Mouse (Mus musculus) kidney, adult 9 months (tissue): ENCODE measurements around the gene Reep3.

ENCODE experiments used
- DNase-seq: peaks from one replicate; pipeline ENCODE4 v3.0.0; 2022

The Reep3 gene

DNA sequence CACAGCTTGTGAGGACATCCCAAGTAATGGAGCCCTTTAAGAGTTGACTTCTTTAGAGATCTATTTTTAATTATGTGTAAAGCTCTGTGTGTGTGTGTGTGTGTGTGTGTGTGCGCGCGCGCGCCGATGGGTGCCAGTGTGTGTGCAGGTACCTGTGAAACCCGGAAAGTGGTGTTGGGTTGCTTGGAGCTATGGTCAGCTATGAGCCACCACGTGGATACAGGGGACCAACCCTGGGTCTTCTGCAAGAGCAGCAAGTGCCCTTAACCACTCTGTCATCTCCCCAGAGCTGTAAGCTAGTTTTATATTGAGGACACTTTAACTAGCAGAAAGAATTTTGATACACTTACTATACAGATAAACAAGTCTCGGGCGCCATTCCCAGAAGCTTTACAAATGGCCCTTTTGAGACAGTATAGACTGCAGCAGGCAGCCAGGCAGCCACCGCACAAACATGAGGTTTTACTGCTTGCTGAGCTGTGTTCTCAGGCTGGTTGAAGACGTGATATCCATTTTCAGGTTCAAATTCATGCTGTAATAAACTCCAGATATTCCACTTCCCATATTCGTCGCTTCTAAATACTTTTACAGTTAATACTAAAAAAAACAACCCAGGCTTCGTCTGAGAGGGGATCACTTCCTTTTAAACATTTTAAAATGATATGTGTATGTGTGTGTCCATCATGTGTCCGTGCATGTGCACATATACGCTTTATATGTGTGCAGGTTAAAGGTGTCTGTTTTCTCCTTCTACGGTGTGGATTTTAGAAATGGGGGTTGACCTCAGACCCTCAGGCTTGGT is 15.3 kb downstream of the Reep3 start:
- no peak for DNase-seq

DNA sequence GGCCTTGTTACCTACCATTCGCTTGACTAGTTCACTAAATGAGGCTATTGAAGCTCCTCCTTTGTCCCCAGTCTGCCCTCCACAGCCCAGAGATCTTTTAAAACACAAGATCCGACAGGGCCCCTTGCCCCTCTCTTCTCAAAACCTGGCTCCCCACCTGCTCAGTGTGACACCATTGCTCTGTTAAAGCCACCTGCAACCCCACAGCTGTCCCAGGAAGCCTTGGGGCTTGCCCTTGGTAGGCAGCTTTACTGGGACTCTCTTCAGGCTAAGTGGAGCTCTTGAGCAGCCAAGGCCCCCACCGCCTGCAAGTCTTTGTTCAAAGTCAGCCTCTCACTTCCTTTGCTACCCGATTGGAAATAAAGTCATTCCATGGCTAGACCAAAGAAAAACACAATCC is 17.7 kb downstream of the Reep3 start:
- DNase-seq = no peak

DNA sequence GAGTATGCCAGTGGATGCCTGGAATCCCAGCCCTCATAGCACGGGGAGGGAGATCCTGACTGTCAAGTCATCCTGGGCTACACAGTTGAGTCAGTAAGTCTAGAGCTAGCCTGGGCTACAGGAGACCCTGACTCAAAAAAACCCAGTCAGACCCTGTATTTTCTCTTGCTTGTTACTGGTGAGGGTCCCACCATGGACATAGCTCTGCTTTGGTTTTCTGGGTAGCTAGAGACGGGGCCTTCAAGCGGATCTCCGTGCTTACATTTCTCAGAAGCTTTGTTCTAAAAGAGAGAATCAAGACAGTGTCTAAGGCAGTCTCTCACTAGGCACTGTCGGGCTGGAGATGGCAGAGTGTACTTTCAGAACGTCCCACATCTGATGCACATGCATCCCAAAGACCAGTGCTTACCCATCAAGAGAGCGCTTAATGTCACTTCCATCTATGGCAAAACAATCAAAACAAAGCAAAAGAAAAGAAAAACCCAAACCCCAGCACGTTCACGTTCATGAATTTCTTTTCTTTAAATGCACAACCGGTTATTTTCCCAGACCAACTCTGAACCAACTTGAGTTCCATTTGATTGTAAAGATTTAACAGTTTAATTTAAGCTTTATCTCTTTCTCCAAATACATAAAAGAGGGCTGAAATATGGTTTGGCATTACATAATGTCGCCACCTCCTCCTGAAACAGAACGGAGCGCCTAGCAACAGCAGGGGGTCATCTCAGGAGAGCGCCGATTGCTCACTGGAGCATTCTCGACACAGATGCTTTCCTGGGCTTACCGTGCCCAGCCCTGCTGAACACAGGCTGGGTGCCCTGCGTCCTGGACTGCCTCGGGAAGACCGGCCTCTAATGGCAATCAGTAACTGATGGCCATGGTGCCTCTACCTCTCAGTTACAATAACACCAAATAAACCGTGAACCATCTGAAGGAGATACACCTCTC is 20.5 kb downstream of the Reep3 start:
- peak; percentile 54 for DNase-seq

DNA sequence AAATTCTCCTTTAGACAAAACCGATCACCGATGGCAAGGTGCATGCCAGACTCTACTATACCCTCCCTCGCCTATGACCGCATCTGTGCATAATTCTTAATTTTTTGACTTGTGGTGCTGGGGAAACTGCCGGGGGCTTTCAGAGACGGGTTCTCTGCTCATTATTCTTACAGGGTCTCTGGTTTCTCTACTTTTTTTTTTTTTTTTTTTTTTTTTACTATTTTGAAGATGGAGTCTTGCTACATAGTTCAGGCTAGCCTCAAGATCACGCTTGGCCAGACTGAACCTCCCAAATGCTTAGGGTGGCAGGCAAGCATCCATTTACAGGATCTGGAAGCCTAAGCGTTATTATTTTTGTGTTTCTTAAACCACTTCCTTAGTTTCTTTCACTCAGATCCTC is 23.2 kb downstream of the Reep3 start:
- no peak for DNase-seq

DNA sequence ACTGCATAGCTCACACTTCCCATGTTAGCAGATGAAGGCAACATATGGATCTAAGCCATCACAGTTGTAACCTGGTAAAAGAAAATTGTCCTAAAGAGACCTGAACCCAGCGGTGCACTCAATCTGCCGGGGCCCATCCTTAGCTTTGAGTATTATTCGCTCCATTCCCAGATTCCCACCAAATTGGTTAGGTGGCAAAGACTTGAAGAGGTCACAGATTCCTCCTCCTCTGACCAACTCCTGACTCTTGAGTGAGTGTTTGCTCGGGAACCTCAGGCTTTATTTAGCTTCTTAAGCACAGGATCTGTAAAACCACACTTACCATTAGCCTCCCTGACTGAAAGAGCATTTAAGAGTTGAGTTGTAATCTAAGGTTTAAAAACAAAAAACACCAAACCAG is 24.1 kb downstream of the Reep3 start:
- no peak for DNase-seq

DNA sequence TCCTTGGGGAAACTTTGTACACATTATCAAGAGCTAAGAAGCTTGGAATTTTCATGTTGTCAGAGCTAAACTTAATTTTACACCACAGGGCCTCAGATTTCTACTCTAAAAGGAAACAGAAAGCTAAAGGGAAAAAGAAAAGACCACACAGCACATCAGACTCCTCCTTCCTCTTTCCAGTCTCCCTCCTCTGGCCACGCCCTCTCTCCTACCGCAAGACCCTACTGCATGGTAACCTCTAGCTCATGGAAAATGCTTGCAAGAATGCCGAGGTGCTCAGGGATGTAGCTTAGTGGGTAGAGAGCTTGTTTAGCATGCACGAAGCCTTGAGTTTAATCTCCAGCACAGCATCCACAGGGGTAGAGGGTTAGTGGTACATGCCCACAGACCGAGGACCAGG is 24.9 kb downstream of the Reep3 start:
- DNase-seq = no peak

DNA sequence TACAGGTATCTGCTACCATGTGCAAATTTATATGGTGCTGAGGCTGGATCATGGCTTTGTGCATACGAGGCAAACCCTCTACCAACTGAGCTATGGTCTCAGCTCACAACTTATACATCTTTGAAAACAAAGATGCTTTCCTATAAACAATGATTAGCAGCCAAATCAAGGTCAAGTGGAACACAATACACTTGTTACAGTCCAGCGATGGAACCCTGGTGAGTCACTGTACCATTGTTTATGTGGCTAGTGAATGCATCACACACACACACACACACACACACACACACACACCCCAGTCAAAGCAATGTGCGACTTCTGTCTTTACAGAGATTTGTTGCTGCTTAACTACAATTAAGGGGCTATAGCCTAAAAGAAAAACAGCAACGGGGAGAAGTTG is 25.4 kb downstream of the Reep3 start:
- no peak for DNase-seq

DNA sequence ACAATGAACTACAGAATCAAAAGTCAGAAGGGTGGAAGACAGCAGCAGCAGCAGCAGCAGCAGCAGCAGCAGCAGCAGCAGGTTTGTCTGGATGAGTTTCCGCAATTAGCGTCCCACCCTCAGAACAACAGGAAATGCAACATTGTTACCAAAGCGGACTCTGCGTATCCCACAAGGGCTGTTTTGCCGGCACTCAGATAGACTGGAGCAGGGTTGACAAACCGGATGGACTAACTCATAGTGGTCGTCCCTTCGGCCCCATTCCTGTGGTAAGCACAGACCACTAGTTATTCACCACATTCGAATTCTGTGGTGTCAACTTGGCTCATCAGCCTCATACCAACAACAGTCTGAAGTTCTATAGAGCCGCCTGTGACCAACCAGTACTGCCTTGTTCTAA is 27.7 kb downstream of the Reep3 start:
- DNase-seq = no peak

DNA sequence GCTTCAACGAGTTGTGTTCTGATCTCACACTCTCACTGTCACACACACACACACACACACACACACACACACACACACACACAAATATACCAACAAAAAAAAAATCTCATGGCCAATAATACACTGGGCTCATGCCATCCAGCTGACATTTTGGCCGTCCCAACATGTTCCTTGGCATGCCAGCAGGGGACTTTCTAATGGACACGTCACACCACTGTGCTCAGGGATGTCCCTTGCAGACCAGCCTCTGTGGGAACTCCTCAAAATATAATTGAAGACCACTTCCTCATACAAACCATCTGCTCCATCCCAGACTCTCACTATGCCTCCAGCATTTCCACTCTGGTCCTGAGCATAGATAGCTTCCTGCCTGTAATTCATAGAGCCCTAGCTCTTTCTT is 30.3 kb downstream of the Reep3 start:
- no peak for DNase-seq

DNA sequence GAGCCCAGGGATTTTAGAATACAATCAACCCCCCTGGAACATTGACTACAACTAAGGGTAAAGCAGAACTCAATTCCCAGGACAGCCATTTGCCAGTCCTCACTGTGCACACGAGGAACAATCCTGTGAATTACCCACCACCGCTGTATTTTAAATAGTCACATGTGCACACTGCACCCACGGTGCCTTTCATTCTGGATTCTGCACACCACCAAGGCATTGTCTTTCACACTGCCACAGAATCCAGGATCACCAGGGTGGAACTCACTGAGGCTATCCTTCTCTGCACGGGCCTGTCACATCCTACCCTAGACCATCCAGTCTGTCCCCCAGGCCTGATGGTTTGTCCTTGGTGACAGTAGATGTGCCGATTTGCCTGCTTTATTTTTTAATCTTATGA is 30.8 kb downstream of the Reep3 start:
- no peak for DNase-seq

DNA sequence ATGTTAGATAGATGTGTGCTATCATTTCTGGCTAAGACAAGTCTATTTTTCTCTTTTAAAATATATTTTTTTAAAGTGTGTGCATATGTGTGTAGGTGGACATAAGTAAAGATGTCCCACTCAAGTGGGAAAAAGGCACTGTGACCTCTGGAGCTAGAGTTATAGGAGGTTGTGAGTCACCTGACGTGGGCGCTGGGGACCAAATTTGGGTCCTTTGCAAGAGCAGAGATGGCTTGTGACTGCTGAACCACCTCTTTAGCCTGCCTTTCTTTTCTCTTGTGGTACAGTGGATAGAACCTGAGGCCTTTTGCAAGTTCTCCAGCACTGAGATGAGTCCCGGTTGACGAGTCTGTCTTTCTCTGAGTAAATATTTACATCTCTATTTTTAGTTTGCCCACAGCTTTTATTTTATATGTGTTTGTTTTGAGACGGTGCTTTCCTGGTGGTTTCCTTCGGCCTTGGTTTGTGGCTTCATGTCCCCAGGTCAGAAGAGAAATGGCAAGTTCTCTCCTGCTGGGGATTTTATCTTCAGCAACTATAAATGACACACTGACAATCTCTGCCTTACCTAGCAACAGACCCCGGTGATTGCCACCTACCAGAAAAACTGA is 31.4 kb downstream of the Reep3 start:
- no peak for DNase-seq

DNA sequence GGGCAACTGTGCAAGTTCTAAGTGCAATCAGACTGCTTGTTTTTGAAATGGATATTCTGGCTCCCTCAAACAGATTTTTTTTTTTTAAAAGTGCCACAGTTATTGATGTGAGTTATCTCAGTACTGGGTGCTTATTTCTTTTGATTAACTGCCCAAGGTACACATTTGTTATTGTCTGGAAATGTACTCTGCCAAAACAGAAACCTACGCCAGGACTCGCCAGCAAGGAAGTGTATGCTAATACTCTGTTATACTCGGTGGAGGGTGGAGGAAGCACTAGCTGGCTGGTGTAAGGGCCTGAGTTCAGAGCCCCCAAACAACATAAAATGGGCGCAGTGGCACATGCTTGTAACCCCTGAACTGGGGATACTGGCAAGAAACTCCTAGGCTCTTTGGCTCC is 34.9 kb downstream of the Reep3 start:
- no peak for DNase-seq

DNA sequence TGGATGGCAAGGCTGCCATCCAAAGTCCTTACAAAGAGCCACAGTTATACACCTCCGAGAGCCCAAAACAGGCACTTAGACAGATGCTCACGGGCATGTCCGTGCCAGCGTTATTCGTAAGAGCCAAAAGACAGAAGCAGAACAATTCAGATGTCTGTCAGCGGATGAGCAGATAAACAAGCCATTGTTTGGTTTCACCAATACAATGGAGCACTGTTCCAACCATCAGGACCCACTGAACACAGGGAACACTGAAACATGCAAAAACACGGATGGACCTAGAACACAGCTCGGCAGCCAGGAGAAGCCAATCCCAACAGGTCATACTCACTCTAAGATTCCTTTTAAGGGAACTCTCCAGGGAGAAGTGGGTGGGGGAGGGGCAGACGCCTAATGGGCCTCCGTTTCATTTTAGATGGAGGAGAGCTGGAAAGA is 35.4 kb downstream of the Reep3 start:
- no peak for DNase-seq

DNA sequence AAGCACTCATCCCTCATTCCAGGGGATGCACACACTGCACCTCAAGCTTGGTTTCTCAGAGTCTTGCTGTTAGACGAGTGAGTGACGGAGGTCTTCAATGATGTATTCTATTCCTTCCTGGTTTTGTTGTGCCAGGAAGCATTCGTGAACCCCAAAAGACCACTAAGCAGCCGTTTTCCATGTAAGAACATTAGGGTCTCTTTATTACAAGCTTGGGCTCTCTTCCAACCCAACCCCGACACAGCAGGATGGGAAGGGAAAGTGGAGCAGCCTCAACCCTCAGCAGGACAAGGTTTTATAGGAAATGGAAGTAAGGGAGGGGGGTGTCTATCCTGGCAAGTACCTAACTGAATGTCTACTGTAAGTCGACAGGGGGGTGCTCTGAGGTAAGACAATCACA is 38.0 kb downstream of the Reep3 start:
- no peak for DNase-seq

DNA sequence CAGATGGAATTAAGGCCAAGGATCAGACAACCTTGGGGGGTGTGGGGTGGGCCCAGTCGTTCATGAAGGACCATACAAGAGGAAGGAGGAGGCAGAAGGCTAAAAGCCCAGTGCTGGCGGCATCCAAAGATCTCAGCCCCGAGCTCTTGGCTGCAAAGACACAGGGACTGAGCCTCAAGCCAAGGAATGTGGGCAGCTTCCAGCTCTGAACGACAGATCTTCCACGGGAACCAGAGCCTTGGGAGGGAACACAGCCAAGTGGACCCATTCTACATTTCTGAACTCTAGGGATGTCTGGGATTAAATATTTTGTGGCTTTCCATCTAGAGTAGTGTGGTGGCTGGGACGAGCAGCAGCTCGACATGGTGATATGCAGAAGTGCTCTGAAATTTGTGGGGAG is 38.4 kb downstream of the Reep3 start:
- peak; percentile 83 for DNase-seq

DNA sequence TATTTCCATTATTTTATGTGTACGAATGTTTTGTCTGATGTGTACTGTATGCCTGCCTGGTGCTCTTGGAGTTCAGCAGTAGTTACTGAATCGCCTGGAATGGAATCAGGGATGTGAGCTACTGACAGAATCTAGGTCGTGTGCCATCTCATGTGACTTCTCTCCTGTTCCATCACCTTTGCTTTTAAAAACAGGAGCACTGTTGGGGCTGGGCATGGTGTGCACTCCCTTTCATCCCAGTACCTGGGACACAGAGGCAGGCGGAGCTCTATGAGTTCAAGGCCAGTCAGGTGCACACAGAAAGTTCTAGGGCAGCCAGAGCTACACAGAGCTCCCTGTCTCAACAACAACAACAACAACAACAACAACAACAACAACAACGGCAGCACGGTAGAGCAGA is 39.0 kb downstream of the Reep3 start:
- no peak for DNase-seq

DNA sequence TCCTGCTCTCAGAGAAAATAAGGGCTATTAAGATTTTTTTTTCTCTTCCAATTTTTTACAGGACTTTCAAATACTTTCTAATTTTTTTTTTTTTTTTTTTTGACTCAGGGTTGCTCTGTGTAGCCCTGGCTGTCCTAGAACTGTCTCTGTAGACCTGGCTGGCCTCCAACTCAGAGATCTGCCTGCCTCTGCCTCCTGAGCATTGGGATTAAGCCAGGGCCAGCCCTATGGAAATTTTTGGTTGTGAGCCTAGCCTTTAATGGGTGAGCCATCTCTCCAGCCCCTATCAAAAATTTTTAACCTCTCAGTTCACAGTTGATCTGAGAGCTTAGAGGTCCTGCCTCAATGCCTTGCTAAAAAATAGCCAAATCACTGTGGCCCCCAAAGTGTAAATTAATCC is 39.5 kb downstream of the Reep3 start:
- no peak for DNase-seq

DNA sequence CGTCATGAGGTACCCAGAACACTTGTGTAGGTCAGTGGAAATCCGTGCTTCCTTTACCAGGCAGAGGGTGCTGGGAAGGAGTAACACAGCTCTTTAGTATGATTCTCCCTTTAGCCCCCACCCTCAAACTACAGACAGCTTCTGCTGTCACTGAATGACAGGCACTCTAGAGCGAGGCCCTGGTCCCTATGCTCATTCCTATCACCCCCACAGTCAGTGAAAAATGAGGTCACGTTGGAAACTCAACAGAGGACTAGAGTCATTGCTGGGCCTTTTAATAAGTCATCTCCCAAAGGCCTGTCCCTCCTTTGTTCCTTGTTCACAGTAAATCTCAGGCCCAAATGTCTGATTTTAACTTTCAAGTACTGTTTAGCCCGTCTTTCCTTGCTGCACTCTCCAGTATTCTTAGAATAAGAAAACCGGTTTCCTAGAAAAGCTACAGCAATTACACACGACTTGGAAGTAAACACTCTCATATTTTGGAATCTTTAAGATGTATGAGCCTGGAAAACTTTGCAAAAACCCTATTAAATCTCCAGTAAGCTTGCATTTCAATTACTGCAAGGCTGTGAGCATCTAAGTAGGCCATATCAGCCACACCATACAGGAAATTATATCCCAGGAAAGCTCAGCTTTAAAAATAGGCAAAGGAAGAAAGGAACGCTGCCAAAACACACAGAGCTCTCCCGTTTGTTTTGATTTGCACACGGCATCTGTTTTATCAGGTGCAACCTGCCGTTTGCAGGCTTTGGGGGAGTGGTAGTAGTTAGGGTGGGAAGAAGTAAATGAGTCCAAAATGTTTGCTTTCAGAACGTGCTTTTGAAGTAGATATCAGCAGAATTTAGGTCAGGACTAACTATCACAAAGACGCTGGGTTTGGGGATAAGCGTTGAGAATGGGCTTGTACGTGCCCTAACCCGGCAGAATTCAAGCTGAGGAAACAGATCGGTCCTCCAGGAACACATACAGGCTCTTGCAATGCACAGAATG is 40.6 kb downstream of the Reep3 start:
- DNase-seq = no peak

DNA sequence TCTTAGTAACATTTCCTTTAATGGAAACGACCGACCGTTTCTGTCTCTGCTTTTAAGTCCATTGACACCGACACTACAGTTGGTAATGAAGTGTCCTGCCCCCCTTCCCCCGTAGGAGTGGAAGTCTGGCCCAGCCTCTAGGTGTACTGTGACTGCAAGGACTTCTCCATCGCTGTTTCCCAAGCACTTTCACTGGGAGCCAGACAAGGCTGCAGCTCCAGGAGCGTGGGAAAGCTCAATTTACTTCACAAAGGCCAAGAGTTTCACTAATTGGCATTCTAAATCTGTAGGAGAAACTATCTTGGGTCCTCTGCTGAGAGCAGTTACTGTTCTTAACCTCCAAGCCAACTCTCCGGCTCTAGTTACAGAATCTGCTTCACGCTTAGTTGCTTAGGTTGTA is 43.3 kb downstream of the Reep3 start:
- no peak for DNase-seq

DNA sequence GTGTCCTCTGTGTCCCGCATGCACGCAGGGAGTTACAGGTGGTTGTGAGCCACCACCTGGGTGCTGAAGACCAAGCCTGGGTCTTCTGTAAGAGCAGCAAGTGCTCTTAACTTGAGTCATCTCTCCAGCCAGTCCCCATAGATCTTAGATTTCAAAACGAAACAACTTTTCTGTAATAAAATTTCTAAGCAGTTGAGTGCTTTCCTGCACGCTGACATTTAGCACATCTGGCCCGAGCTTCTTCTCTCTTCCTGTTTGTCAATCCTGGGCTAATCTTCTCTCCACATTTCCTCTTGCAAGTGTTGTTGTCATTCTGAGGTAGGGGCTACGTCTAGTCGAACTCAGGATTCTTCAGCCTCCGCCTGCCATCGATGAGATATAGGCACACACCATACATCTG is 44.3 kb downstream of the Reep3 start:
- DNase-seq = no peak

DNA sequence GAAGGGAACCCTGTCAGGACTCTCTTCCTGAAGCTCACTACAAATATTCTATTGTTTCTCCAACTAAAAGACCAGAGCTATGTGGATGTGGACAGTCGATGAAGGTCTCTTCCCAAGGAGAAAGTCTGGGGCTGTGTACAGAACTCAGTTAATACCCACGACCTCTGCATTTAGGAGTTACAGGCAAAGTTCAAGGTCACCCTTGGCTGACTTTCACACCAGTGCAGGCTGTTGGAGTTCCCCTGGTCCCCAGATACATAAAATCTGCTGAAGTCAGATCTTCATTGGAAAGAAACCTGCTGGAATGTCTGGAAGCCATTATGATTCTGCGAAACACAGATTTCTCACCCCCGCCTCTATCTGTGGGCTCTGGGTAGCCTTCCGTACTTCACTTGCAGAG is 45.3 kb downstream of the Reep3 start:
- peak; percentile 46 for DNase-seq

DNA sequence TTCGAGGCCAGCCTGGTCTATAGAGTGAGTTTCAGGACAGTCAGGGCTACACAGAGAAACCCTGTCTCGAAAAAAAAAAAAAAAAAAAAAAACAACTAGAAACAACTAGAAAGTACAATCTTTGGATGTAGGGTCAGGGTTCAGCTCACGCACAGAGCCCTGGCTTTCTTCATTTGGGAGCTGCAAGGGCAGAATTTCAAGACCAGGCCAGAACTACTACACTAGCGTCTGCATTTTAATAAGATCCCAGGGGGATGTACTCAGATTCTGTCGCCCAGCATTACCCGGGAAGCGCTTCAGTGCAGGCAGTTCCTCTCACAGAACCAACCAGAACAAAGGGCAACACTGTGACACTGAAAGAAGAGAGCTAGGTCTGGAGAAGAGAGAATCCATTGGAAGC is 46.0 kb downstream of the Reep3 start:
- peak; percentile 62 for DNase-seq

DNA sequence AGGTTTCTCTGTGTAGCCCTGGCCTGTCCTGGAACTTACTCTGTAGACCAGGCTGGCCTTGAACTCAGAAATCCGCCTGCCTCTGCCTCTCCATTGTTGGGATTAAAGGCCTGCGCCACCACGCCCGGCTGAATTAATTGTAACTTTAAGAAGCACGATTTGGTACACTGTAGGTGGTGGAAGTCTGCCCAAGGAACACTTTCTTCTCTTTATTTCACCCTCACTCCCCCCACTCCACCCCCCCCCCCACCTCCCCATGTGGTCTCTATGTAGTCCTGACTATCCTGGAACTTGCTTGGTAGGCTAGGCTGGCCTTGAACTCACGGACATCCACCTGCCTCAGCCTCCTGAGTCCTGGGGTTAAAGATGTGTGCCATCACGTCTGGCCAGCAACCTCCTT is 47.1 kb downstream of the Reep3 start:
- DNase-seq = no peak
